Mouse (Mus musculus): ENCODE measurements around the gene Per2.
A peak's percentile ranks its signal among the peaks of the same experiment; 100 is the strongest.

DNA sequence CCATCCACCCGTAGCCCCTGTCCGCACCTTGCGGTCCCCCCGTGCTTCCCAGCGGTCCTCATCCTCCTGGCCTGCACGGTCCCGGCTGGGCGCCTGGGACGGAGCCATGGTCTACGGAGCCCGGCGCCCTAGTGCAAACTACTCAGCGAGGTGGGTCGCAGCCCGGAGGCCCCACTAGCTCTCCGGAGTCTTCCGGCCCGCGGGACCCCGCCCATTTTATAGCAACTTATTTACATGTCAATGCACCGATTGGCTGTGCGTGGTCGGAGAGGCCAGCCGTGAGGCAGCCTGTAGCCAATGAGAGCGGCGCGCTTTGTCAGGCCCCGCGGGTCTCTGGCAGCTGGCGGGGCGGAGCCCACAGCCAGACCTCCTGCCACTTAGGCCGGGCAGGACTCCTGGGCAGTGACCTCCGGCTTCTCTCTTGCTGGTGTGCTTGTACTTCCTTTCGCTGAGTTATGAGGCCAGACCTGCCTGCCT lies 46.1 kb downstream of the Per2 start:
- TF ChIP-seq CTCF (IDR thresholded peaks at IDR 0.05; ENCODE audit: borderline replicate concordance, insufficient read depth, low read length) (no peak), POLR2A (IDR thresholded peaks at IDR 0.05; ENCODE audit: low read depth, low read length) (peak; percentile 87)

Measured in embryonic fibroblast, embryonic 13.5 days (primary cell).